Mouse (Mus musculus) hindbrain, embryonic 16.5 days (tissue): ENCODE results near the gene Ugt1a5. TPM values are rescaled to one million over a fixed set of nuclear protein-coding genes. Genes with fewer than 3 reads are reported as not detected.

Experiments
- ATAC-seq: fragments of 200-750 bp; cut with Nextera tagmentation; 2 replicates; pipeline ENCODE4 v1.8.0; 2017; ENCODE audit warnings: moderate TSS enrichment, moderate library complexity
- H3K27ac ChIP-seq: fragments of 300-500 bp; sonication (generic); 2 replicates; pipeline ENCODE4 v1.5.1; 2014; ENCODE audit warnings: low read depth, mild to moderate bottlenecking, control low read depth, low read length, moderate library complexity
- H3K27me3 ChIP-seq: fragments of 300-500 bp; sonication (generic); replicated peaks from 2 replicates; pipeline ENCODE4 v1.6.1; 2014; ENCODE audit warnings: low read length; ENCODE audit not compliant: control insufficient read depth, insufficient read depth
- H3K36me3 ChIP-seq: fragments of 300-500 bp; sonication (generic); 2 replicates; pipeline ENCODE4 v1.6.1; 2014; ENCODE audit warnings: mild to moderate bottlenecking, low read length, moderate library complexity, mixed read lengths; ENCODE audit not compliant: control insufficient read depth, insufficient read depth
- H3K4me1 ChIP-seq: fragments of 300-500 bp; sonication (generic); 2 replicates; pipeline ENCODE4 v1.6.1; 2014; ENCODE audit warnings: low read depth, low read length; ENCODE audit not compliant: control insufficient read depth, insufficient read depth
- H3K4me2 ChIP-seq: fragments of 300-500 bp; sonication (generic); 2 replicates; pipeline ENCODE4 v1.6.1; 2014; ENCODE audit warnings: mild to moderate bottlenecking, low read length, control low read depth, moderate library complexity
- H3K4me3 ChIP-seq: fragments of 300-500 bp; sonication (generic); 2 replicates; pipeline ENCODE4 v1.5.1; 2014; ENCODE audit warnings: mild to moderate bottlenecking, low read length, control low read depth, moderate library complexity
- H3K9ac ChIP-seq: fragments of 300-500 bp; sonication (generic); 2 replicates; pipeline ENCODE4 v1.6.1; 2014; ENCODE audit warnings: low read depth, mild to moderate bottlenecking, control low read depth, low read length, moderate library complexity
- H3K9me3 ChIP-seq: fragments of 300-500 bp; sonication (generic); 2 replicates; pipeline ENCODE4 v1.6.1; 2014; ENCODE audit warnings: mild to moderate bottlenecking, low read length, moderate library complexity; ENCODE audit not compliant: control insufficient read depth
- WGBS: fragments of 180-500 bp; shearing (Covaris S2); extraction: QIAGEN DNeasy Blood & Tissue Kit; methylation state at CpG from one replicate; pipeline ENCODE4 v1.1.7; 2014; 5-methylcytosine and 5-hydroxymethylcytosine counted together
- polyA plus RNA-seq: library from polyadenylated mRNA; unstranded; fragments of >200 nt; fragmentation: Nextera tagmentation; extraction: Ambion mirVana; gene quantifications from 2 replicates; pipeline ENCODE4 v1.2.1, GENCODE M21; 2015

Ugt1a5 gene
- polyA plus RNA-seq, 1 experiment from 2014 or later = not detected

- 75% methylated on average over 6 of the region's 6 CpGs for WGBS
- H3K9me3 ChIP-seq = peaks cover 73% of the 10 kb centered on the region
- no peak for ATAC-seq
These were observed 87.7 kb downstream of the Ugt1a5 start for GRCm38 (mm10) chr1:88253540-88253939.

GRCm38 (mm10) chr1:88254793-88255465 is 89.1 kb downstream of the Ugt1a5 start:
- no peak overlapping the region for H3K4me3 ChIP-seq
- WGBS = 86% methylated on average over 12 of the region's 12 CpGs
- no peak overlapping the region for H3K4me2 ChIP-seq
- no peaks in the 10 kb centered on the region for H3K27me3 ChIP-seq
- no peak overlapping the region for H3K9ac ChIP-seq
- H3K9me3 ChIP-seq = peaks cover 59% of the 10 kb centered on the region
- H3K27ac ChIP-seq = no peak overlapping the region
- H3K4me1 ChIP-seq = no peaks in the 10 kb centered on the region
- no peak for ATAC-seq
- H3K36me3 ChIP-seq = no peaks in the 10 kb centered on the region

More at GRCm38 (mm10) chr1:88253540-88253939, 87.7 kb downstream of the Ugt1a5 start:
- Histone ChIP-seq H3K27me3 (no peaks in the 10 kb centered on the region), H3K4me1 (no peaks in the 10 kb centered on the region), H3K36me3 (no peaks in the 10 kb centered on the region), H3K9ac (no peak overlapping the region), H3K4me2 (no peak overlapping the region), H3K4me3 (no peak overlapping the region), H3K27ac (no peak overlapping the region)

GRCm38 (mm10) chr1:88255466-88255857 is 89.7 kb downstream of the Ugt1a5 start:
- Histone ChIP-seq H3K4me1 (no peaks in the 10 kb centered on the region), H3K27ac (no peak overlapping the region), H3K27me3 (no peaks in the 10 kb centered on the region), H3K4me2 (no peak overlapping the region), H3K9me3 (peaks cover 54% of the 10 kb centered on the region), H3K36me3 (no peaks in the 10 kb centered on the region), H3K4me3 (no peak overlapping the region), H3K9ac (no peak overlapping the region)
- WGBS = 62% methylated on average over 2 of the region's 2 CpGs
- no peak for ATAC-seq

- H3K27me3 ChIP-seq = no peaks in the 10 kb centered on the region
These were observed 90.4 kb downstream of the Ugt1a5 start for GRCm38 (mm10) chr1:88255989-88256754.

GRCm38 (mm10) chr1:88256886-88257663 is 91.3 kb downstream of the Ugt1a5 start:
- H3K9me3 ChIP-seq = peaks cover 42% of the 10 kb centered on the region
- H3K9ac ChIP-seq = no peak overlapping the region
- no peaks in the 10 kb centered on the region for H3K4me1 ChIP-seq
- no peak overlapping the region for H3K4me3 ChIP-seq
- 80% methylated on average over 10 of the region's 10 CpGs for WGBS
- H3K27ac ChIP-seq = no peak overlapping the region
- ATAC-seq = no peak
- H3K27me3 ChIP-seq = no peaks in the 10 kb centered on the region
- H3K36me3 ChIP-seq = peaks cover 8% of the 10 kb centered on the region; the same call in 1 of the 2 replicates
- no peak overlapping the region for H3K4me2 ChIP-seq

More at GRCm38 (mm10) chr1:88255989-88256754, 90.4 kb downstream of the Ugt1a5 start:
- H3K9ac ChIP-seq = no peak overlapping the region
- ATAC-seq = no peak
- H3K27ac ChIP-seq = no peak overlapping the region
- H3K4me1 ChIP-seq = no peaks in the 10 kb centered on the region
- H3K36me3 ChIP-seq = no peaks in the 10 kb centered on the region
- no peak overlapping the region for H3K4me2 ChIP-seq
- WGBS = 78% methylated on average over 13 of the region's 13 CpGs
- peaks cover 47% of the 10 kb centered on the region for H3K9me3 ChIP-seq
- H3K4me3 ChIP-seq = no peak overlapping the region

- Histone ChIP-seq H3K27me3 (no peaks in the 10 kb centered on the region), H3K4me1 (no peaks in the 10 kb centered on the region), H3K4me3 (no peak overlapping the region), H3K9me3 (peaks cover 36% of the 10 kb centered on the region), H3K4me2 (no peak overlapping the region), H3K9ac (no peak overlapping the region), H3K27ac (no peak overlapping the region), H3K36me3 (peaks cover 10% of the 10 kb centered on the region)
- no peak for ATAC-seq
- 81% methylated on average over 6 of the region's 6 CpGs for WGBS
These were observed 91.9 kb downstream of the Ugt1a5 start for GRCm38 (mm10) chr1:88257681-88258080.

- no peak overlapping the region for H3K4me2 ChIP-seq
- H3K4me1 ChIP-seq = no peaks in the 10 kb centered on the region
- 0 out of 2 replicates have a peak, but pooled peaks have one; percentile 0 for ATAC-seq
- no peak overlapping the region for H3K4me3 ChIP-seq
- no peaks in the 10 kb centered on the region for H3K27me3 ChIP-seq
- H3K27ac ChIP-seq = no peak overlapping the region
- H3K36me3 ChIP-seq = peaks cover 17% of the 10 kb centered on the region
- peaks cover 29% of the 10 kb centered on the region for H3K9me3 ChIP-seq
- WGBS = 67% methylated on average over 6 of the region's 6 CpGs
- no peak overlapping the region for H3K9ac ChIP-seq
These were observed 92.5 kb downstream of the Ugt1a5 start for GRCm38 (mm10) chr1:88258361-88258760.

- H3K4me1 ChIP-seq = no peaks in the 10 kb centered on the region
- 74% methylated on average over 8 of the region's 8 CpGs for WGBS
- ATAC-seq = peak; percentile 25
- H3K9me3 ChIP-seq = peaks cover 24% of the 10 kb centered on the region
- no peak overlapping the region for H3K4me2 ChIP-seq
- no peak overlapping the region for H3K4me3 ChIP-seq
- H3K9ac ChIP-seq = no peak overlapping the region
- H3K36me3 ChIP-seq = peaks cover 24% of the 10 kb centered on the region
- no peaks in the 10 kb centered on the region for H3K27me3 ChIP-seq
- H3K27ac ChIP-seq = no peak overlapping the region
These were observed 93.2 kb downstream of the Ugt1a5 start for GRCm38 (mm10) chr1:88258881-88259642.
